Mouse (Mus musculus) heart, adult 2 months (tissue): Measurements from ENCODE around the gene Lgsn. TPM values are rescaled to one million over a fixed set of nuclear protein-coding genes. Genes with fewer than 3 reads are reported as not detected.

Experiments
- DNase-seq, 2 experiments: peaks; one replicate each; pipeline ENCODE4 v3.0.0; 2021
- H3K27ac ChIP-seq: fragments of 200-600 bp; 2 replicates; pipeline ENCODE4 v1.8.1; 2022
- H3K27me3 ChIP-seq: fragments of 200-500 bp; 2 replicates; pipeline ENCODE4 v1.6.1; 2012; ENCODE audit warnings: mild to moderate bottlenecking, low read length, inconsistent platforms, mixed read lengths; ENCODE audit not compliant: control insufficient read depth, insufficient read depth
- H3K36me3 ChIP-seq: fragments of 200-500 bp; 2 replicates; pipeline ENCODE4 v1.6.1; 2012; ENCODE audit warnings: low read length, inconsistent platforms; ENCODE audit not compliant: control insufficient read depth, insufficient read depth
- H3K4me1 ChIP-seq: fragments of 200-500 bp; 2 replicates; pipeline ENCODE4 v1.6.1; 2011; ENCODE audit warnings: low read length; ENCODE audit not compliant: control insufficient read depth, insufficient read depth
- H3K4me3 ChIP-seq: fragments of 200-600 bp; 2 replicates; pipeline ENCODE4 v1.8.1; 2022
- H3K79me2 ChIP-seq: fragments of 200-500 bp; replicated peaks from 2 replicates; pipeline ENCODE4 v1.6.1; 2012; ENCODE audit warnings: mild to moderate bottlenecking, inconsistent platforms, low read length, moderate library complexity, mixed read lengths; ENCODE audit not compliant: control insufficient read depth, insufficient read depth
- H3K9ac ChIP-seq: fragments of 200-500 bp; 2 replicates; pipeline ENCODE4 v1.6.1; 2012; ENCODE audit warnings: low read depth, mild to moderate bottlenecking, control low read depth, inconsistent platforms, low read length, mixed read lengths
- CTCF ChIP-seq: fragments of 200-600 bp; IDR thresholded peaks from 2 replicates; pipeline ENCODE4 v1.8.1; 2022; ENCODE audit warnings: antibody characterized with exemption, mild to moderate bottlenecking, moderate library complexity
- EP300 ChIP-seq: fragments of 200-500 bp; IDR thresholded peaks from 2 replicates; pipeline ENCODE4 v1.6.1; 2011; ENCODE audit warnings: low read depth, low read length, control low read depth; ENCODE audit not compliant: insufficient read depth
- POLR2A ChIP-seq: fragments of 200-500 bp; IDR thresholded peaks from 2 replicates; pipeline ENCODE4 v1.6.1; 2011; ENCODE audit warnings: mild to moderate bottlenecking, low read depth, low read length, control low read depth; ENCODE audit not compliant: insufficient read depth
- WGBS: fragments of 180-500 bp; shearing (Covaris S2); methylation state at CpG from one replicate; pipeline ENCODE4 v1.1.7; 2018; 5-methylcytosine and 5-hydroxymethylcytosine counted together
- intact Hi-C: fragments of 180-260 bp; cut with DNase I; formaldehyde crosslinking; loops from one replicate; pipeline ENCODE4 v1.15.1; 2025
- polyA plus RNA-seq: library from polyadenylated mRNA; depleted of rRNA; stranded (reverse); fragments of >200 nt; gene quantifications from 2 replicates; pipeline ENCODE4 v1.2.3, GENCODE M21; 2012; rRNA removed
- total RNA-seq, 2 experiments: library from RNA; stranded (reverse); gene quantifications; 2 replicates each; pipeline ENCODE4 v1.2.3; 2021

The Lgsn gene
- total and polyA plus RNA-seq, 3 experiments: not detected

DNA sequence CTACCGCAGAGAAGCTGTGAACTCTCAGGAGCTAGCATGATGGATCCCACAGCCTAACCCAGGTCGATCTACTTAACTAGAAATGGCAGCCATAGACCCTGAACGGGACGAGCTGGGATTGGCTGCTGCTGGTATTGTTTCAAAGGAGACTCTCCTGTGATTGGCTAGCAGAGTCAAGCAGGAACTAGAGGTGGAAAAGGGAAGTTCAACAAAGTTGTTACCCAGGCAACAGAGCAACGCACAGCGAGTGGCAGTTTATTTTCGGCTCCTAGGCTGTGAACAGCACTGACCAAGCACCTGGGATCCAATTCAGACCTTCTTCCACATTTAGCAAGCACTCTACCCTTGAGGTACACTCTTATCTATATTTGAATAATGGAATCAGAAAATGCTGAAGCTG is 46.4 kb downstream of the Lgsn start, which contains the start of the genes 4931428L18Rik and Pih1d3:
4931428L18Rik (minus strand) TSS at position 121 of the 400 bp plus-strand sequence.
Pih1d3 (plus strand) TSS at position 275 of the 400 bp plus-strand sequence.
- Histone ChIP-seq H3K79me2 (no peaks in the 10 kb centered on the region), H3K4me1 (no peaks in the 10 kb centered on the region), H3K27me3 (no peaks in the 10 kb centered on the region), H3K4me3 (no peak within 1 kb of the TSS), H3K27ac (no peak within 1 kb of the TSS), H3K36me3 (no peaks in the 10 kb centered on the region), H3K9ac (no peak within 1 kb of the TSS)
- DNase-seq: no peak
- intact Hi-C loops: no loop called here
- TF ChIP-seq CTCF (no peak), POLR2A (no peak), EP300 (no peak)
- 72% methylated on average over 7 of the region's 7 CpGs for WGBS

DNA sequence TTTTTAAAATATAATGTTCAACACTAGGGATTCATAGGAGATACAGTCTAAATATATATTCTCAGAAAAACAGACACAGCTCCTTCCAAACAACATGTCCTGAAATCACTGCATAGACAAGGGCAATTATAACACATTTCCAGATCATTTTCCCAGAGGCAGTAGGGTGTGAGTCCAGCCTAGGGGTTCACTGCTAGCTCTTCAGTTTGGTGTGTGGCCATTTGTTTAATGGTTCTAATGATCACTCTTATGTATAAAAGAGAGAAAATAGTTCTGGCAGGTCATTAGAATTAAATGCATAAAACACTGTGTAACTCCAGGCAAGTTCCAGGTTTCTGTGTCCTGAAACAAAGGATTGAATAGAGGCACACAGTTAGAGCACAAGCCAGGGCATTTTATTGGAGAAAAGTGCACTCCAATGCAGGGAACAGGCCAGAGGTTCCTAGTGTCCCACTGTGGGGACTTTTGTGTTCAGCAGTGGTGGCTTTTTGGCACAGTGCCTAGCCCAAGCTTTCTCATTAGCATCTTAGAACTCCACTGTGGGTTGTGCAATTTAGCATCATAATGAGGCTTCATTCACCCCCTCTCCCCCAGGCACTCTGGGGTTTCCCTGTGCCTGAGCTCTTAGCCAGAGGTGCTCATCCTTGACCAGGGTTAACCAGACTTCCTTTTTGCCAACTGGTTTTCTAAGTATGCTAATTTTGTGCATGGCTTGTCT is 57.3 kb downstream of the Lgsn start:
- no peak overlapping the region for H3K9ac ChIP-seq
- no peak for DNase-seq
- intact Hi-C loops: no loop called here
- no peaks in the 10 kb centered on the region for H3K4me1 ChIP-seq
- H3K79me2 ChIP-seq: no peaks in the 10 kb centered on the region
- no peak overlapping the region for H3K27ac ChIP-seq
- TF ChIP-seq EP300 (no peak), CTCF (no peak), POLR2A (no peak)
- no peaks in the 10 kb centered on the region for H3K36me3 ChIP-seq
- H3K4me3 ChIP-seq: no peak overlapping the region
- H3K27me3 ChIP-seq: no peaks in the 10 kb centered on the region

Other genes with a start within 250 kb of the Lgsn start
- not detected for gene AC153137.1, start 198.4 kb upstream of the Lgsn start, total RNA-seq
- gene AC153137.1, start 198.4 kb upstream of the Lgsn start, polyA plus RNA-seq: not detected in 2 replicates
- not detected for gene 4931428L18Rik, start 46.3 kb downstream of the Lgsn start, total RNA-seq
- 0.16 TPM in 1 of 2 replicates, not detected in the other for gene 4931428L18Rik, start 46.3 kb downstream of the Lgsn start, polyA plus RNA-seq
- gene Pih1d3, start 46.4 kb downstream of the Lgsn start, total RNA-seq: not detected
- gene Pih1d3, start 46.4 kb downstream of the Lgsn start, polyA plus RNA-seq: not detected in 2 replicates